Mouse (Mus musculus) adrenal gland, postnatal 36 days (tissue): ENCODE results near the gene Ccl21b. TPM values are rescaled to one million over a fixed set of nuclear protein-coding genes. Genes with fewer than 3 reads are reported as not detected.
"Not testable (repeated sequence)": the region's sequence is repeated elsewhere in the genome, so short reads cannot be mapped to it uniquely, and the experiment has no call there.

Experiments
- DNase-seq, 2 experiments: peaks; one replicate each; pipeline ENCODE4 v3.0.0; 2021; ENCODE audit warnings: mixed read lengths in 1 of 2
- long read RNA-seq, 2 experiments: library from polyadenylated mRNA; stranded (forward); transcript quantifications; one replicate each; pipeline ENCODE4 v2.0.0; 2021; ENCODE audit warnings: borderline sequencing depth in 2 of 2
- total RNA-seq, 2 experiments: library from RNA; stranded (reverse); gene quantifications; 2 replicates each; pipeline ENCODE4 v1.2.3; 2021

Ccl21b gene
- total RNA-seq = not detected
- long read RNA-seq, experiment 1, partial matches to known transcripts = 1 of 3 reads
- long read RNA-seq, experiment 1, other reads (novel, unspliced or antisense) = 2 of 3 reads
- long read RNA-seq, experiment 2, partial matches to known transcripts = 0 of 1 reads
- long read RNA-seq, experiment 2, other reads (novel, unspliced or antisense) = 0 of 1 reads

- DNase-seq = not testable (repeated sequence)
Observed at GRCm38 (mm10) chr4:42255467-42255866, at the start of gene Ccl21b. Gene Ccl21b, plus strand, starts transcription at chr4:42255767.

DNA sequence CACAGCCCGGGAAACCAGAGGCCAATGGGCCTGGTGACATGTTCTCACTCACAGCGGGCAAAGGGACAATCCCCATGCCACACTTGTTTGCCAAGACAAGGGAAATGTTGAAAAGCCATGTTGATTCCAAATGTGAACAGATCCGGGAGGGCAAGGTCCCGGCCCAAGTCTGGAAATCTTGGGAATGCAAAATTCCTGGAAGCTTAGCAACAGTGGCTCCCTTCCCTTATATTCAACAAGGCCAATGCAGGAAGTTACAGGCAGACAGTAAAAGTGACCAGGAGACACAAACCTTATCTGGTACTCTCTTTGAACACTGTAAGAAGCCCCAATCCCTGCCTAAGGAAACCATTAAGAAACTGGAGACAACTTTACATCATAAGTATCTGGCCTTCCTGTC is 15.2 kb upstream of the Ccl21b start, which contains the start of gene Gm10600:
Gm10600 (plus strand) TSS at position 301 of the 400 bp plus-strand sequence.
- not testable (repeated sequence) for DNase-seq

GRCm38 (mm10) chr4:42293967-42294366 is 38.4 kb downstream of the Ccl21b start, which contains the start of gene Gm21953:
Gene Gm21953, plus strand, starts transcription at chr4:42294267.
- DNase-seq = not testable (repeated sequence)

Other genes with a start within 250 kb of the Ccl21b start
- gene Gm21093, start 221.0 kb upstream of the Ccl21b start, total RNA-seq = under 1 TPM in 1 of 2 experiments, not detected in 1; 0.66 TPM
- not detected for gene Gm3893, start 164.6 kb upstream of the Ccl21b start, total RNA-seq
- 1 to 10 TPM in 1 of 2 experiments, under 1 TPM in 1; 0.69 to 3.7 TPM for gene Gm13304, start 140.9 kb upstream of the Ccl21b start, total RNA-seq
- 1 to 10 TPM in 1 of 2 experiments, not detected in 1; 1.5 TPM for gene Gm13306, start 102.3 kb upstream of the Ccl21b start, total RNA-seq
- gene Gm13305, start 87.2 kb upstream of the Ccl21b start, total RNA-seq = 1 to 10 TPM in 1 of 2 experiments, under 1 TPM in 1; 0.56 to 1.2 TPM
- under 1 TPM; 0.36 to 0.95 TPM for gene Gm10600, start 15.1 kb upstream of the Ccl21b start, total RNA-seq
- not detected for gene Gm21953, start 38.5 kb downstream of the Ccl21b start, total RNA-seq
- gene Fam205a3, start 62.6 kb downstream of the Ccl21b start, total RNA-seq = not detected
- gene Gm21586, start 183.6 kb downstream of the Ccl21b start, total RNA-seq = not detected
- gene Gm2163, start 211.0 kb downstream of the Ccl21b start, total RNA-seq = under 1 TPM; 0.30 to 0.33 TPM